Mouse (Mus musculus): ENCODE data around the gene Pde1a.

Pde1a gene

GRCm38 (mm10) chr2:79793186-79793585, 336.1 kb downstream of the Pde1a start:
- DNase-seq = no peak

DNA sequence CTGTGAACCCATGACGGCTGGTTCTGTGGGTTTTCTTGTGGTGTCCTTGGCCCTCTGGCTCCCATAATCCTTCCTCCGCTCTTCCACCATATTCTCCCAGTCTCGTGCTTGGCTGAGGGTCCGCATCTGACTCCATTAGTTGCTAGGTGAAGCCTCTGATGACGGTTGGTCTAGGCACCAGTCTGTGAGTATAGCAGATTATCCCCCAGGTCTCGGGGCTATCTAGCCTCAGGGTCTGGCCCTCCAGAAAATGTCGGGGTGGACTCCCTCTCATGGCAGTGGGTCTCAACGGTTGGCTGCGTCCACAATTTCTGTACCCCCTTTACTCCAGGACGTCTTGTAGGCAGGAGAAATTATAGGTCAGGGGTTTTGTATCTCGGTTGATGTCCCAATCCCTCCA, 342.8 kb downstream of the Pde1a start:
- no peak for DNase-seq

DNA sequence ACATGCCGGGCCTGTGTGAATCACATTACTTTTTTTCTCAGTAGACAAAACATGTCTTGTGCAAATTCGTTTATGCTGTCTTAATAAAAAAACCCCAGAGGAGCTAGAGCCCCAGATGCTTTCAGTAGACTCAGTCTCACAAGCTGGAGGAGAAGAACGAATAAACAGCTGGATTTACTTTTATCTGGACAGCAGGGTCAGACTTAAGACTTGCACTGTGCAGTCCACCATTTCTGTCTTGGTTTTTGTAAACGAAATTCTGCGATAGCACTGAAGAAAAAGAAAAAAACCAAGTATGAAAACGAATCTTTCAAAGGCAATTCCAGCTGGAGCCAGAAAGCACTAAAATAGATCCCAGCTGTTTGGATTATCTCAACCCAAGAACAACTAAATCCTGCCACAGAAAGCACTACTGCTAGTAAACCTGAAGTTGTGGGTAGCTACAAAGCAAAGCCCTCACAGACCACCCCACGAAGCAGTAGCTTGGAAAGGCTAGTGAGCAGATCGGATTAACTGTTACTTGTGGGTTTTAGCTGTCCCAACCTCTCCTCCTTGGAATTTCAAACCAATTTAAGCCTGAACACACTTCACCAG, 343.6 kb downstream of the Pde1a start:
- DNase-seq = no peak
